Comparison of ENCODE assay signal across 11 mouse cellular contexts in genomic region chr6:146331017-146331669, GRCm38 (mm10).
DNase-seq lines count a peak whose midpoint lies in the region; ATAC-seq and TF ChIP-seq lines count a peak whose summit lies in the region.
"Had no signal": no experiment of that assay in that cellular context is flagged by ENCODE, and none has a peak within 500 bp of the region (broad histone marks: within the 10 kb centered on the region; RNA-seq: fewer than 3 reads in every experiment).

No protein-coding gene starts in this region.

- no peak for TF ChIP-seq CTCF in heart, adult 2 months (IDR thresholded peaks at IDR 0.05)

- no peak for DNase-seq in heart, adult 2 months
- peak; percentile 28 for DNase-seq in ovary, postnatal 36 days (ENCODE audit: low spot score)
- DNase-seq in ovary, postnatal 10 days (ENCODE audit: low spot score), result no peak
- no peak for DNase-seq in right cerebral cortex, postnatal 25 days
- no peak for DNase-seq in thymus, postnatal 10 days (ENCODE audit: low spot score in 2 of 2)
- DNase-seq: right cerebral cortex, adult 18-20 months had no signal

- ATAC-seq in heart, embryonic 11.5 days (replicated peaks; ENCODE audit: insufficient number of reproducible peaks, low FRiP score, low TSS enrichment), result 0 out of 2 replicates have a peak, but pooled peaks have one; percentile 46
- ATAC-seq in heart, embryonic 16.5 days (replicated peaks; ENCODE audit: extremely low read depth, insufficient read depth, low FRiP score), result no peak
- ATAC-seq in megakaryocyte progenitor cell, adult 5-6 weeks (replicated peaks; ENCODE audit: poor library complexity), result 0 out of 2 replicates have a peak, but pooled peaks have one; percentile 23

- TF ChIP-seq POLR2A in heart, adult 2 months (IDR thresholded peaks at IDR 0.05; ENCODE audit: insufficient read depth, low read depth, low read length), result no peak

- no peaks in the 10 kb centered on the region; the same call in 1 of the 2 replicates for H3K36me3 ChIP-seq in heart, embryonic 11.5 days (ENCODE audit: control insufficient read depth, insufficient read depth, low read length)
- H3K36me3 ChIP-seq in heart, adult 2 months (ENCODE audit: control insufficient read depth, insufficient read depth, low read length), result no peaks in the 10 kb centered on the region
- peaks cover 29% of the 10 kb centered on the region for H3K36me3 ChIP-seq in heart, embryonic 16.5 days (ENCODE audit: control insufficient read depth, insufficient read depth)
- H3K36me3 ChIP-seq: forebrain, embryonic 10.5 days had no signal

- H3K4me3 ChIP-seq in heart, embryonic 11.5 days (ENCODE audit: low read depth, low read length), result no peak overlapping the region
- no peak overlapping the region for H3K4me3 ChIP-seq in heart, adult 2 months
- no peak overlapping the region for H3K4me3 ChIP-seq in heart, embryonic 16.5 days (ENCODE audit: low read length)
- H3K4me3 ChIP-seq: forebrain, embryonic 10.5 days had no signal

- H3K4me1 ChIP-seq in heart, embryonic 11.5 days (ENCODE audit: control insufficient read depth, insufficient read depth, low read length), result peaks cover 4% of the 10 kb centered on the region; the same call in 1 of the 2 replicates
- peaks cover 4% of the 10 kb centered on the region for H3K4me1 ChIP-seq in heart, adult 2 months (ENCODE audit: control insufficient read depth, insufficient read depth, low read length)
- peaks cover 12% of the 10 kb centered on the region for H3K4me1 ChIP-seq in heart, embryonic 16.5 days (ENCODE audit: control insufficient read depth, insufficient read depth, low read length)
- H3K4me1 ChIP-seq: forebrain, embryonic 10.5 days had no signal

- H3K79me2 ChIP-seq in heart, adult 2 months (replicated peaks; ENCODE audit: control insufficient read depth, insufficient read depth, low read length), result no peaks in the 10 kb centered on the region

- no peaks in the 10 kb centered on the region for H3K9me3 ChIP-seq in heart, embryonic 11.5 days (replicated peaks; ENCODE audit: control insufficient read depth, low read length)
- H3K9me3 ChIP-seq in heart, embryonic 16.5 days (replicated peaks; ENCODE audit: control insufficient read depth, low read length), result no peaks in the 10 kb centered on the region
- H3K9me3 ChIP-seq: forebrain, embryonic 10.5 days had no signal

- intact Hi-C loops in heart, adult 2 months (cut with DNase I), result no loop called here

- H3K27ac ChIP-seq in heart, embryonic 11.5 days (ENCODE audit: low read depth, low read length), result no peak overlapping the region
- no peak overlapping the region for H3K27ac ChIP-seq in heart, adult 2 months
- peak overlapping the region; percentile 9; the same call in 1 of the 2 replicates for H3K27ac ChIP-seq in heart, embryonic 16.5 days (ENCODE audit: low read length)
- H3K27ac ChIP-seq: forebrain, embryonic 10.5 days; liver, embryonic 14.5 days had no signal

- no peak overlapping the region for H3K9ac ChIP-seq in heart, embryonic 11.5 days (ENCODE audit: low read depth, low read length)
- H3K9ac ChIP-seq in heart, adult 2 months (ENCODE audit: low read depth, low read length), result no peak overlapping the region
- no peak overlapping the region for H3K9ac ChIP-seq in heart, embryonic 16.5 days (ENCODE audit: low read length)
- H3K9ac ChIP-seq: liver, embryonic 14.5 days had no signal

- H3K4me2 ChIP-seq in heart, embryonic 11.5 days, result no peak overlapping the region
- no peak overlapping the region for H3K4me2 ChIP-seq in heart, embryonic 16.5 days (ENCODE audit: low read depth, low read length)

- H3K27me3 ChIP-seq in heart, embryonic 11.5 days (ENCODE audit: control insufficient read depth, insufficient read depth, low read length), result no peaks in the 10 kb centered on the region
- no peaks in the 10 kb centered on the region for H3K27me3 ChIP-seq in heart, adult 2 months (ENCODE audit: control insufficient read depth, insufficient read depth, low read length)
- no peaks in the 10 kb centered on the region for H3K27me3 ChIP-seq in heart, embryonic 16.5 days (ENCODE audit: control insufficient read depth, insufficient read depth, low read length)

- no peak for TF ChIP-seq EP300 in heart, adult 2 months (IDR thresholded peaks at IDR 0.05; ENCODE audit: insufficient read depth, low read depth, low read length)

- WGBS in heart, embryonic 11.5 days (ENCODE audit: insufficient replicate concordance), result 54% methylated on average over 6 of the region's 6 CpGs
- WGBS in heart, adult 2 months, result 53% methylated on average over 6 of the region's 6 CpGs
- WGBS in heart, embryonic 16.5 days, result 45% methylated on average over 6 of the region's 6 CpGs
